Comparison of ENCODE assay signal across 25 mouse cellular contexts in the genomic region with DNA sequence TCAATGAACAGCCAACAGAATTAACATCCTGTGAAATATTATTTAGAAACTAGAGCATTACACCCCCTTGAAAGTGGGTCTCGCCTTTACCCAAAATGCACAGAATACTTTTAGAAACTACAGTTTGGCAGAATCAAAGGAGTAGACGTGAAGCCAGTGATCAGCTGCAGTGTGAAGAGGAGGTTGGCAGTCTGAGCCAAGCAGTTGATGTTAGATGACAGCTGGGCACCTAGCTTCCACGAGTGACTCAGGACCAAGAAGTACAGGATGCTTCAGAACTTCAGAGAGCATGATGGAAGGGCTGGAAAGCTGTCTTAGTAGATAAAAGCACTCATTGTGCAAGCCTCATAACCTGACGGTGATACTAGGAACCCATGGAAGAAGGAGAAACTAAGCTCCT.
"Had no signal": no experiment of that assay in that cellular context is flagged by ENCODE, and none has a peak within 500 bp of the region (broad histone marks: within the 10 kb centered on the region; RNA-seq: fewer than 3 reads in every experiment).

No protein-coding gene starts in this region.

- H3K36me3 ChIP-seq: kidney, embryonic 15.5 days; limb, embryonic 13.5 days; liver, embryonic 12.5 days; liver, embryonic 15.5 days; lung, embryonic 15.5 days; midbrain, embryonic 10.5 days; midbrain, embryonic 13.5 days; neural tube, embryonic 13.5 days; stomach, embryonic 15.5 days had no signal

- H3K27me3 ChIP-seq: kidney, embryonic 15.5 days; liver, embryonic 12.5 days; liver, embryonic 15.5 days; lung, embryonic 15.5 days; megakaryocyte, embryonic 14.5 days; midbrain, embryonic 13.5 days; neural tube, embryonic 13.5 days; stomach, embryonic 15.5 days had no signal

- H3K9me3 ChIP-seq: kidney, embryonic 15.5 days; limb, embryonic 13.5 days; liver, embryonic 12.5 days; liver, embryonic 15.5 days; lung, embryonic 15.5 days; megakaryocyte, embryonic 14.5 days; midbrain, embryonic 10.5 days; midbrain, embryonic 13.5 days; neural tube, embryonic 13.5 days; stomach, embryonic 15.5 days had no signal

- H3K4me1 ChIP-seq: kidney, embryonic 15.5 days; limb, embryonic 13.5 days; liver, embryonic 12.5 days; liver, embryonic 15.5 days; lung, embryonic 15.5 days; megakaryocyte, embryonic 14.5 days; midbrain, embryonic 10.5 days; midbrain, embryonic 13.5 days; neural tube, embryonic 13.5 days; stomach, embryonic 15.5 days had no signal

- H3K4me2 ChIP-seq: kidney, embryonic 15.5 days; limb, embryonic 13.5 days; liver, embryonic 12.5 days; liver, embryonic 15.5 days; lung, embryonic 15.5 days; midbrain, embryonic 13.5 days; neural tube, embryonic 13.5 days; stomach, embryonic 15.5 days had no signal

- ATAC-seq: liver, embryonic 12.5 days; midbrain, embryonic 13.5 days; midbrain, embryonic 16.5 days had no signal

- H3K27ac ChIP-seq: kidney, embryonic 15.5 days; limb, embryonic 13.5 days; liver, embryonic 12.5 days; liver, embryonic 15.5 days; lung, embryonic 15.5 days; midbrain, embryonic 10.5 days; midbrain, embryonic 13.5 days; neural tube, embryonic 13.5 days; stomach, embryonic 15.5 days had no signal

- H3K4me3 ChIP-seq: kidney, embryonic 15.5 days; limb, embryonic 13.5 days; liver, embryonic 12.5 days; liver, embryonic 15.5 days; lung, embryonic 15.5 days; megakaryocyte, embryonic 14.5 days; midbrain, embryonic 10.5 days; midbrain, embryonic 13.5 days; myocyte; neural tube, embryonic 13.5 days; stomach, embryonic 15.5 days had no signal

- DNase-seq: kidney, adult 11 months; kidney, adult 8-10 months; kidney, postnatal 10 days; kidney, postnatal 36 days; liver; lung, adult 18-20 months; lung, postnatal 10 days; lung, postnatal 36 days; retina, postnatal 1 day; right cerebral cortex, postnatal 4 days; spleen, adult 18-20 months; thymus, adult 18-20 months; thymus, postnatal 36 days had no signal

- H3K9ac ChIP-seq: kidney, embryonic 15.5 days; limb, embryonic 13.5 days; liver, embryonic 12.5 days; liver, embryonic 15.5 days; lung, embryonic 15.5 days; midbrain, embryonic 13.5 days; neural tube, embryonic 13.5 days; stomach, embryonic 15.5 days had no signal
